Mouse (Mus musculus) telencephalon, adult 2 months (tissue): ENCODE measurements around the gene Sh3kbp1.

Experiments
- DNase-seq: peaks from one replicate; pipeline ENCODE4 v3.0.0-alpha.2; 2011; ENCODE audit warnings: low read depth, low spot score

The Sh3kbp1 gene

DNA sequence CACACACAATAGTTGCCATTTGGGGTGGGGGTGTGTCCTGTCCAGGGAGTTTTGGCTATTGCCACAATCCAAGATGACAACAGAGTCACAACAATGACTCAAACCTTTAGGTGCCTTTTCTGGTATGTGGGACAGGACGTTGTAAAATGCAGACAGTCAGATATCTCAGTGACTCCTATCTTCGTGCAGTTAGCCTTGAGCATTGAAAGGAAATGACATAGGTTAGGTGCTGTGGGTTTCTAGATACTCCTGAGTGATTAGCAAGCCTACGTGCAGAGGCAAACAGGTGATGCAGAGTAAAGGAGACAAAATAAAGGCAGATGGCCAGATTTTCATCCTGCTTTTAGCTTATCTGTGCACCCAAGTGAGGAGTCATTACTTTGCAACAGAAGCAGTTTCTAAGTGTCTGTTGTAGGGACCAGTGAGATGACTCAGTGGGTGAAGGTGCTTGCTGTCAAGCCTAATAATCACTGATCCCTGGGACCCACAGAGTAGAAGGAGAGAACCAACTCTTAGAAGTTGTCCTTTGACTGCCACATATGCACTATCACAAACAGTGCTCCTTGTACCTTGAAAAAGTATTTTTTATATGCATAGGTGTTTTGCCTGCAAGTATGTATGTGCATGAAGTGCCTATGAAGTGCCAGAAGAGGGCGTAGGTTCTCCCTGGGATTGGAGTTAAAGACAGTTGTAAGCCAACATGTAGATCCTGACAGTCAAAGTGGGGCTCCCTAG lies 50.7 kb downstream of the Sh3kbp1 start:
- DNase-seq = no peak

DNA sequence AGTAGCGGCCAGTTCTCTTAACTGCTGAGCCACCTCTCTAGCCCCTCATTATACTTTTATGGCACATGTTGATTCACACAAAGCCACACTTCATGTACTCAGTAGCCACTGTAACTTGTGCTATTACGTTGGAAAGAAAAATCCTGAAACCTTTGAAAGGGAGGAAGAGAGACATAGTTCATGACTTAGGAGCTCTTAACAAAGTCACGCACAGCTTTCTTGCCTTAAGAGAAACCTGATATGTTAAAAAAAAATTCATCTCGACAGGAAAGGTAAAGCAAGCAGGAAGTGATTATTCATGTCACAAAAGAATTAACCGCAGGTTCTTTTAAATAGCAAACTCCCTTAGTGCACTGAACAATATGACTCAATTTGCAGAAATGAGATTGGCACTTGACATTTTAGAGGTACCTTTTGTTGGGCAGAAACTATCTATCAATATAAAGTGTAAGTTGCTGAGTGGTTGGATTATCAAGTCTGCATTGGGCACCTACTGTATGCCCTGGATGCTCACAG lies 51.3 kb downstream of the Sh3kbp1 start:
- no peak for DNase-seq

DNA sequence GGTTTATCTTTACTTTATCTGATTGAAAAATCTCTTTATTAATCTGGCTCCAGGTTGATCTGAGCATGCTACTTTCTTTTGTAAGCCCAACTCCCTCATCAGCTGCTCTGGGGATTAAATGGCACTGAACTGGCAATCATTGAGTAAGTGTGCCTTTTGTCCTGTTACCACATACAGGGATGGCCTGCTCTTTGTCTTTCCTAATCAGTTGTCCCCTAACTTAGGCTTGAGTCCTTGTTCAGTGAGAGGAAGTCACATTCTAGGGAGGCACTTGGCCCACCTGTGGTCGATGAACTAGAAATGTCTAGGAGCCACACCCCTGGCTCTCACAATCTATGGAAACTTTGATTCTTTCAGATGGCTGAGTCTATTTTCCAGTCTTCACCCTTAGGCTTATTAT lies 58.4 kb downstream of the Sh3kbp1 start:
- no peak for DNase-seq

DNA sequence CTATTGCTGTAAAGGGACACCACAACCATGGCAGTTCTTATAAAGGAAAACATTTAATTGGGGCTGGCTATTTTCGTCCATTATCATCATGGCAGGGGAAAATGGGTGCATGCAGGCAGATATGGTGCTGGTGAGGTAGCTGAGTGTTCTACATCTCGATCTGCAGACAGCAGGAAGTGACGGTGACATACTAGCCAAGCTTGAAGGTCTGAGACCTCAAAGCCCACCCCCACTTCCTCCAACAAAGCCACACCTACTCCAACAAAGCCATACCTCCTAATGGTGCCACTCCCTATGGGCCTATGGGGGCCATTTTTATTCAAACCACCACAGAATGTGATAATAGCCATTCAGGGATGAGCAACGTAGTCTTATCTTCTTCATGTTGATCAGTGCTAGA lies 59.8 kb downstream of the Sh3kbp1 start:
- no peak for DNase-seq

DNA sequence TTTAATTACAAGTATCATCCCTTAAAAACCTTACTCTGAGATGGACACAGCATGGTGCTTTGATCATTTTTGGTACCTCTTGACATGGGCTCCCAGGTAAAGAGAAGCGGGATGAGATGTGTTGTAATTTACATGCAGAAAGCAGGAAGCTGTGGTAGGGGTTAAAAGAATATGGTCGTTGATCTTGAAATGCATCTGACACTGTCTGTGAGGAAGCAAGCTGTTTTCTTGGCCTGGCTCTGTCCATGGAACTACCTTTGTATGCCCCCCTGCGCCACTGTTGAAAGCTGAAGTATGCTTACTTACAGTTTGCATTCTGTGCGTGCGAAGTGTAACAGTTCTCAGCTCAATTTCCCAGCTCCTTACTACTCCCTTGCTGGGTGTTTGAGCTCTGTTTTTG lies 61.6 kb downstream of the Sh3kbp1 start:
- DNase-seq = no peak

DNA sequence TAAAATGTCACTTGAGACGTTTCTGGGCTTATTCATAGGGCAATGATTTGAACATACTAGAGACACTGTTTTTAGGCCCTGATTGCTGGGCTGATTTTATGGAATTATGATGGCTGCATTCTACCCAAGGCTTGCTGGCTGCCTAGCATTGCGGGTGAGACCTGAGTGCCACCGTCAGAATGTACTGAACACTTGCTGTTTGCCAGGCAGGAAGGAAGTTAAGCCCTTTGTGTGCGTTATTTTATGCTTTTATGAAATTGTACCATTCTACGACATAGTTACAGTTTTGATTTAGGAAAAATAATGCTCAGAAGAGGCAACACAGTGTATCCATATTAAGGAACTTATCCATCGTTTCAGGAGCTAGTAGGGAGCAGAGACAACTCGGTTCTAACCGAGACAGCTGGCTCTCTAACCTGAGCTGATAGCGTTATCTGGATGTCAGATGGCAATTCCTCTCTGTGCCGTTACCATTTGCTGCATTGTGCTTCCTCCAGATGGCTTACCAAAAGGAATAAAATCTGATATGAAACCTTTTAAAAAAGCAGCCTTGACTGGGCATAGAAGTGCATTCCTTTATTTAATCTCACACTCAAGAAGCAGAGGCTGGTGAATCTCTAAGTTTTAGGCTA lies 62.8 kb downstream of the Sh3kbp1 start:
- no peak for DNase-seq

DNA sequence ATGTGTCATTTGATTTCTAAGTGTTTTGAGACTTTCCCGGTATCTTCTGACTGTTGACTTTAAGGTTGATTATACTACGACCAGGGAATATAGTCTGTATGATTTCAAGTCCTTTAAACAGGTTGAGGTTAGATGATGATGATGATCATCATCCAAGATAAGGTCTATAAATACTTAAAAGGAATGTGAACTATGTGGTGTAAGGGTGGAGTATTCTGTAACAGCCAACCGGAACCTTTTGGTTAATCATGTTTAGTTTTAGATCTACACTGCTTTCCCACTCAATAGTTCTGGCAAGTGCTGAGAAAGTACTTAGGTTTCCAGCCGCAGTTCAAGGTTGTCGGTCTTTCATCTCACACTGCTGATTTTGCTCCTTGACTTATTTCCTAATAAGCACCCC lies 66.1 kb downstream of the Sh3kbp1 start:
- no peak for DNase-seq

DNA sequence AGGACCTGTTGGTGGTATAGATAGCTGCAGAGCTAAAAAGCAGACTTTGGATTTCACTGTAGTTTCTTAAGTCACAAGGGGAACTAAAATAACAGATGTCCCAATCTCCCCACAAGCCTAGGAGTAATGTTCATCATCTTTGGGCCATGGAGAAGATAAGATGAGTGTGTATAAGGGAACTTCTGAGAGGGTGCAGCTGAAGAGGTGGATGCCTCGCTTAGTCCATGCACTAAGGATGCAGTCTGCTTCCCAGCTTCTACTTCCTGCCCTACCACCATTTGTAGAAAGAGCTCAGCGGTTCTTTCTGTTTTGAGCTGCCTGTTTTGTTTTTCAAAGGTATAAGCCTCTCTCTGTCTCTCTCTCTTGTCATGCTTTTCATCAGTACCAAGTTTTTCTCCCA lies 69.5 kb downstream of the Sh3kbp1 start:
- DNase-seq = no peak

DNA sequence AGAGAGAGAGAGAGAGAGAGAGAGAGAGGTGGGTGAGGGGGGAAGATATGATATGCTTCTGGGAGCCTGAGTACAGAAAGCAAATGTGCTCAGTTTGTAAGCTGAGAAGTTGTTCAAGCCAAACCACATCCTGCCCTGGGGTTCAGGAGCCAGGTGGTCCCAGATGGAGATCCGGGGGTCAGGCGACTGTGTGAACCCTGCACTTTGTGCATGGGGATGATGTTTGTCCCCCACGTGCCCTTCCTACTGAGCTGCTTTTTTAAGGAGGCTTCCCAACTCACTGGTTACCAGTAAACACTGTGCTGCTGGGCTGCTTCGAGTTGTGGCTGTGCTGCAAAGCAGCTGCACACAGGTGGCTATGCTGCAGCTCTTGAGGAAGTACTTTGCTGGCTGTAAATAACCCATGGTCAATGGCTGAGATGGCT lies 70.0 kb downstream of the Sh3kbp1 start:
- no peak for DNase-seq

DNA sequence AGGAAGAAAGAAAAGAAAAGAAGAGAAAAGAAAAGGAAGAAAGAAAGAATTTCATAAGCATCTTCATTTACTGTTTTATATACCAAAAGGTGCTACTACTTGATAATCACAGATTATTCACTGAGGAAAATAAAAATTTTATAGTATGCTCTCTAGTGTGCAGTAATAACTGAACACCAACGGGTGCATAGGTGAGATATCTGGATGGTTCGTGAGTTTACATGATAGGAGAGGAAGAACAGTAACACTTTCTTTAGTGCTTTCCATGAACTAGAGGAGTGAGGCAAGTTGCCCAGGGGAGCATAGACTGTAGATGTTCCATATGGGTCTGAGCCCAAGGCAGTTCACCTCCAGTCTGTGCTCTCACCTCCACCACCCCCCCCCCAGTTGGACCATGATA lies 75.8 kb downstream of the Sh3kbp1 start:
- DNase-seq = no peak

DNA sequence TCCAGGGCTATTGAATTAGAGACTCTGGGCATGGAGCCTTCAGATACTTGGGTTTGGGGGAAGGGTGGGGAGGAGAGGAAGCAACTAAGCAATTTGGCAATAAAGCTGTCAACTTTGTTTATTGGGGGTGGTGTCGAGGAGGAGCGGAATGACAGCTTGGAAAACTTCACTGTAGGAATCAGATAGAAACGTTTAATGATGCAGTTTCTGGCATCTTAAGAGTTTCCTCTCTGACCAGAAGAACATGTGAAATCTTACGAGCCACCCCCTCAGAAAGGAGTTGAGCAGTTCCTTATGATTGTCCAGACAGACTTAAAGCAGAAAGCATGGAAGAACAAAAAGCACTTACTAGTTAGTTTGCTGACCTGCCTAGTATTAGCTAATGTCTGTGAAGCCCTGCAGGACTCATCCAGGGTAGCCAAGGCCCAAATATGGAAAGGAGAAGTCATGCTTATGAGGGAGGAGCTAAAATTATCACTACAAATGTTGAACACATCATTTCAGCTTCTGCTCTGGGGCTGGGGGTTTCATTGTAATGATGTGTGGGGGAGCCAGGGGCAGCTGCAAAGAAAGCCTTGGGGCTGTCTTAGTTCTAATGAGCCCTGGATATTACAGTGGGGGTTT lies 77.4 kb downstream of the Sh3kbp1 start:
- no peak for DNase-seq

DNA sequence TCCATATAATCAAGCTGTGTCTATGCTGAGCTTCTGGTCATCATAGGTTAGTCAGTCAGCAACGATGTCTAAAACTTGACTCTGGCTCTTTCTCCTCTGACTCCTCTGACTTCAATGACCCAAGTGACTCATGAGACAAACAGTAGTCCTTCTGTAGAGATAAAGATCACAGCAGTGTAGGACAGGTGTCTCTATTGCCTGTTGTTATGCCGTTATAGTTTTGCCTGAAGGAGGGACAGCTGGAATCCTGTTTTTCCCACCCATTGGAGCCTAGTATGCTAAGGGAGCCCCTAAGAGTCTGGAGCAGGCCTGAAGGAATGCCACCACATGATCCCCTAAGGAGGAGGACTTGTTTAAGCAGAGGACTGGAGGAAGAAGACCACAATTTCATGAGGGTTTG lies 78.3 kb downstream of the Sh3kbp1 start:
- DNase-seq = no peak

DNA sequence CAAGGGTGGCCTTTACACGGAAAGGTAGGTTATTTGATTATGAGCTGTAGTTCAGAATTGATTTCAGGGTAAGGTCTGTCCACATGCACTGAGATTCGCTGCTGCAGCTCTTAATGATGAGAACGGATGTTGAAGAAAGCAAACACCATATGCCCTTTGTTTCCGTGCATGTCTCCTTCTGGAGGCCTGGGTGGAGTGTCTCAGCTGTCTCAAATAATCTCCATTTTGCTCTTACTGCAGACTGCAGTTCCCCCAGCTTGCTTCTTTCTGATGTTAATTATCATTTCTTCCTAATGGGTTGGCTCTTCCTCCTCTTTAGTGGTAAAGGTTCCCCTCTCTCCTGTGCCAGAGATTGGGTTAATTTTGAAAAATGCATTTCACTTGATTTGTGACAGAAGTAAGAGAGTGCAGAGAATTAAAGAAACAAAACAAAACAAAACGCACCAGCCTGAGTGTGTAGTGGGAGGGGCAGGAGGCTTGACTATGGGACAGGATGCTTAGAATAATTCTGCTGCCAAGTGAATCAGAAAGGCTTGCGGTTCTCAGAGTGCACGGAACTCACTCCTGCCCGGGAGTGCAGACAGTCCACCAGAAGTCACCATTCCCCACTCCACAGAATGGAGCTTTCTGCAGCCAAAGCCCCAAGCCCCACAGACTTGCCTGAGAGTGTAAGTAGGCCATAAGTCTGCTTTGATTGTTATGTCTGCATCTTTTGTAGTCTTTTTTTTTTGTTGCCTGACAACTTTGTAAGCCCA lies 81.2 kb downstream of the Sh3kbp1 start:
- DNase-seq = no peak

DNA sequence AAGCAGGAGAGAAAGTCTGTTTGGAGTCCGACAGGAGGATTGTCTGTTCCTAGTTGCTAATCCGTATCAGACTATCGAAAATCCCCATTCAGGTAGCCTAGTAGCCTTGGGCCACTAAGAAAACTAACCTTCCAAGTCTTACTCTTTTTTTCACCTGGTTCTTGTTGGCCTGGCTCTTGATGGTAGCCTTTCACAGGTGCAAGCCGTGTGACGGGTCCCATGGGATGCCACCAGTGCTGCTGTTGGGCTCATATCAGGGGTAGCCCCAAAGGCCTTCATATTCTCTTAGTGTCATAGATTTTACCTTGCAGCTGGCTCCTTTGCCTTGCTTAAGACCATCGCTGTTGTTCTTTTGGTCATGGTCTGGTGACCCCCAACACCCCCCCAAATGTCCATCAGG lies 82.2 kb downstream of the Sh3kbp1 start:
- DNase-seq = no peak

DNA sequence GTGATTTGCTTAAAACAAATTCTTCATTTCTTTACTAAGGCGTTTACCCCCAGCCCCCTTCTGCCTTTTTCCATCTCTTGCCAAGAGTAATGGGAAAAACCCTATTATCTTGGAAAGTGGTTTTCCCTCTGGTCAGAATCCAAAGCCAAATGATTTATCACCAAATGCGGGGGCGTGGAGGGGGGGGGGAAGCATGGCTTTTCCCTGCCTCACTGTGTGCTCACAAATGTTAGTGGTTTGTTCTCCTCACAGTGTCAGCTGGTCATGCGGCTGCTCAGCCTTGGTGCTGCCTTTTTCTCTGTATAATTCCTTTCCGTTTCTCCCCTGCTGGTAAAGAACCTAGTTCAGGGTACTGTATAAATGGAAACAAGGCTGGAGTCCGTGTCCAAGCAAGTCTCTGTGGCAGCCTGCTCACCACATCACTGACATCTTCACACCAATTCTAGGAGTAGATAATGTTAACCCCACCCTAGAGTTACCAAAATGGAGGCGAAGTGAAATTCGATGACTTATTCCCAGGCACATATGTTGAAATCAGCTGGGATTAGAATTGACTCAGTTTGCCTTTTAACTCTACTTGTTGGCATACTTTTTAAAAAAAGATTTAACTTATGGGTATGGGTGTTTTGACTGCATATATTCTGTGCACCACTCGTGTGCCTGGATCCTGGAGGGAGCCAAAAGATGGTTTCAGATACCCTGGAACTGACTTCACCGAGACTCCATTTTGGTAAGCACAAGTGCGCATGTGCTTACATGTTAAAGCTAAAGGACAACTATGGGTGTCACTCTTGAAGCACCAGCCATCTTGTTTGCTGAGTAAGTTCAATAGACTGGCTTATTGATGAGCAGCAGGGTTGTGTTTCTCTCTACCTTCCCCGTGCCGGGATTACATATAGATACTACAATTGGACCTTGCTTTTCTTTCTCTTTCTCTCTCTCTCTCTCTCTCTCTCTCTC lies 84.3 kb downstream of the Sh3kbp1 start:
- DNase-seq = no peak

DNA sequence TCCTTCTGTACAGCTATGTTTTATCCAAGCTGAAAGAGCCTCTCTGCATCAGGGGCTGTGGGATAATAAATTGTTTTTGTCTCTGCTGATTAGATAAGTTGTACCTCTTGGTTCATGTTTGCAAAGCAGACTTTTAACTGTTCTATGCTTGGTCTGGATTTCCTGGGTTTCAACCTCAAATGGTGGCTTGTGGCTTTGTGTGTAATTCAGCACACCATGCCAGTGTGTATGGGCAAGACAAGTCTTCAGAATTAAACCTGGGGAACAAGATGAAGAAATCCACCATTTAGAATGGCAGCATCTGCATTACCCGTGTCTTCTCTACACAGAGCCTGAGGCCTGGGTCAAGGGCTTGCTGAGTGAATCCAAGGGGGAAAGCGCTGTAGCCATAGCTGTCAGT lies 86.1 kb downstream of the Sh3kbp1 start:
- no peak for DNase-seq

DNA sequence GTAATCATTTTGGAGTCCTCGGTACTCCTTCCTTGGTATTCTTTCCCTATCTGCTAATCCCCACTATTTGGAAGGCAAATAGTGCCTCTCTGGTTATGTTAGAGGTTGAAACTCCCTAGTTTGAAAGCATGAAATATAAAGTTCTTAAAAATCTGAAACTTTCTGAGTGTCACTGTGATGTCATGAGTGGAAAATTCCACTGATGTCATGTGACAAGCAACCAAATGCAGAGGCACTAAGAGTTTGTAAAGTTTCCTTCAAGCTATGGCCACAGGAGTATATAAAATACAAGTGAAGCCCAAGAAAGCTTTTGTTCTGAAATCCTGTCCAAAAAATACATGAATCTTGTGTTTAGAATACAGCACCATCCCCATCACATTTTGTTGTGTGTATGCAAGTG lies 94.3 kb downstream of the Sh3kbp1 start:
- no peak for DNase-seq

DNA sequence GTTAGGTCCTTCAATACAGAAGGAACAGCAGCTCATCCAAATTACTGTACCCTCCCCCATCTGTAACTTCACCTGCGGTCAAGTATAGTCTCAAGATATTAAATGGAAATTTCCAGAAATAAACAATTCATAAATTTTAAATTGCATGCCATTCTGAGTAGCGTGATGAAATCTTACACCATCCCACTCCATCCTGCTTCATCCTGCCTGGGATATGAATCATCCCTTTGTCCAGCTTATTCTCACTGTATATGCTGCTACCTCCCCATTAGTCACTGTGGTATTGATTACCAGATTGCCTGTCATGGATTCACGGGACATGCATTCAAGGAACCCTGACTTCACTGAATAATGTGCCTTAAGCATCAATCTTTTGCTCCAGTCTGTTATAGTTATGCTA lies 104.3 kb downstream of the Sh3kbp1 start:
- DNase-seq = no peak

DNA sequence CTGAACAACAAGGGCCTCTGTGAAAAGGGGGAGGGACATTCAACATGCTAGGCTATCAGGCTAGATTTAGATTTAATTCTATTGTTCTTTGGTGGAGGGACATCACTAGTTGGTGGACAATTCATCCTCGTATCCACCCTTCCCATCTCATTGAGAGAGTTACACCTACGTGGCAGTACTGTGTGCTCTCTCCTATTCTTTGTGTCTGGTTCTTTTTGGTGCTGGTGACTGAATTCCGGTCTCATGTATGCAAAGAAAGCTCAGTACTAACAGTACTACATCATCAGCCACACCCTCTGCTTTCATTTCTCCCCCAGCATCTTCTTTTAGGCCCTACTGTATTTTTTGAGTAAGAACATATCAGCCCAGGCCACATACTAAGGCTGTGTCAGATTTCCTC lies 105.8 kb downstream of the Sh3kbp1 start:
- DNase-seq = no peak

DNA sequence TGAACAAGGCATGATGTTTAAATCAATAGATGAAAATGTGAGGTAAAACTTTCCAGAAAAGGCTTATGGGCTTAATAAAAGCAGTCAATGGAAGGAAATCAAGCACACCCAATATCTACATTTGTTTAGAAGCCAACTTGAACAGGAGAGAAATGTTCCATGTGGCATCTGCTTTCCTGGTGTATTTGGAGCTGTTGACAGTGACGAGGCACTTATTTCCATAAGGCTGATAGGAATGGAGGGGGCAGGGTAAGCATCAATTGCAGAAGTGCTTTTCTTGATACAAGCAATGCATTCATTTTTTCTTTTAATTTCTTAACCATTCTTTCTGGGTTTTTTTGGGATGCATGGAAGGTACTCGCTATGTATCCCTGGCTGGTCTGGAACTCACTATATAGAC lies 106.9 kb downstream of the Sh3kbp1 start:
- DNase-seq = no peak

DNA sequence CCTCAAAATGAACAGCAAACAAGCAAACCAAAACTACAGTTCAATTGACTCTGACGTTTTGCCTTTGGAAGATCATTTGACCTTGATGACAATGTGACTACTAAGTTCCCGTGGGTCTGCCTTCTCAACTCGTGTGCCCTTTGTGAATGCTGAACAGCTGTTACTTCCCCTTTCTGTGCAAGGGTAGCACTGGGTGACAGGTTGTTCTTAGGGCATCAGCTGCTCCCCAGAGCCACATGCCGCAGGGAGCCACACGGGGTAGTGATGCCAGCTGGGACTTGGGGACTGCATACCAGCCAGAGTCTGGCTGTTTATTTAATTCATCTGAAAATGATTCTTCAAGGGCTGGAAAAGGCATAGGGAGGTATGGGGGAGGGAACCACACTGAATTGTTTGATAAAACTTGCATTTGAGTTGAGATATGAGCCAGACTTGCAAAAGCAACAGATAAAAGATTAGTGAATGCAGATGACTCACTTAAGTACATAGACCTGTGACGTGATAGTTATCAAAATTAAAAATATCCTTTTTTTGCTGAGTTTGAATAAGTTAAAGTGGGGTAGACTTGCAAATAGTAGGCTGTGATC lies 108.5 kb downstream of the Sh3kbp1 start:
- no peak for DNase-seq
